In genomic region chr9:61371755-61372509, GRCm38 (mm10) we compare ENCODE assay signal across 8 mouse cellular contexts. TPM values are rescaled to one million over a fixed set of nuclear protein-coding genes. Genes with fewer than 3 reads are reported as not detected.
DNase-seq lines count a peak whose midpoint lies in the region; ATAC-seq and TF ChIP-seq lines count a peak whose summit lies in the region.

TSS of gene Tle3 (plus strand) at chr9:61372366.

- no peak for TF ChIP-seq CTCF in bone marrow macrophage, adult 2 months (IDR thresholded peaks at IDR 0.05; ENCODE audit: low read depth, low read length)
- TF ChIP-seq CTCF in embryonic fibroblast, embryonic 13.5 days (IDR thresholded peaks at IDR 0.05; ENCODE audit: borderline replicate concordance, insufficient read depth, low read length): peak; percentile 45; the same call in 1 of the 2 replicates

- under 1% methylated on average over 35 of the region's 35 CpGs for WGBS in kidney, embryonic 14.5 days
- under 1% methylated on average over 35 of the region's 35 CpGs for WGBS in limb, embryonic 15.5 days

- H3K9me3 ChIP-seq in kidney, embryonic 14.5 days (ENCODE audit: control insufficient read depth, low read length): no peaks in the 10 kb centered on the region
- H3K9me3 ChIP-seq in limb, embryonic 15.5 days: no peaks in the 10 kb centered on the region

- peak; percentile 98 for DNase-seq in A20 (ENCODE audit: low read depth, low spot score)
- peak; percentile 98 for DNase-seq in heart, adult 9 months (ENCODE audit: low spot score in 2 of 2)
- DNase-seq in monocyte, adult 2 months (ENCODE audit: low read depth in 1 of 2, low spot score in 2 of 2): peak; percentile 94 to 96
- DNase-seq in spleen, postnatal 36 days (ENCODE audit: low spot score in 2 of 2): peak; percentile 98

- H3K4me3 ChIP-seq in bone marrow macrophage, adult 2 months (ENCODE audit: insufficient read depth, low read length): peak within 1 kb of the TSS; percentile 80
- H3K4me3 ChIP-seq in embryonic fibroblast, embryonic 13.5 days (ENCODE audit: insufficient read depth, low read length): peak within 1 kb of the TSS; percentile 71
- peak within 1 kb of the TSS; percentile 96 for H3K4me3 ChIP-seq in kidney, embryonic 14.5 days (ENCODE audit: low read length)
- H3K4me3 ChIP-seq in limb, embryonic 15.5 days: peak within 1 kb of the TSS; percentile 89

- H3K36me3 ChIP-seq in kidney, embryonic 14.5 days (ENCODE audit: control insufficient read depth, insufficient read depth, low read length): peaks cover 7% of the 10 kb centered on the region; the same call in 1 of the 2 replicates
- H3K36me3 ChIP-seq in limb, embryonic 15.5 days: peaks cover 7% of the 10 kb centered on the region; the same call in 1 of the 2 replicates

- H3K27ac ChIP-seq in bone marrow macrophage, adult 2 months (ENCODE audit: insufficient read depth, low read depth, low read length): peak within 1 kb of the TSS; percentile 86
- peak within 1 kb of the TSS; percentile 81 for H3K27ac ChIP-seq in embryonic fibroblast, embryonic 13.5 days (ENCODE audit: insufficient read depth, low read length)
- peak within 1 kb of the TSS; percentile 98 for H3K27ac ChIP-seq in kidney, embryonic 14.5 days (ENCODE audit: low read depth, low read length)
- peak within 1 kb of the TSS; percentile 96 for H3K27ac ChIP-seq in limb, embryonic 15.5 days

- H3K4me1 ChIP-seq in bone marrow macrophage, adult 2 months (ENCODE audit: control insufficient read depth, insufficient read depth, low read length): peaks cover 39% of the 10 kb centered on the region
- H3K4me1 ChIP-seq in embryonic fibroblast, embryonic 13.5 days (ENCODE audit: control insufficient read depth, insufficient read depth, low read length): peaks cover 9% of the 10 kb centered on the region
- peaks cover 59% of the 10 kb centered on the region for H3K4me1 ChIP-seq in kidney, embryonic 14.5 days (ENCODE audit: control insufficient read depth, insufficient read depth, low read length)
- peaks cover 60% of the 10 kb centered on the region for H3K4me1 ChIP-seq in limb, embryonic 15.5 days

- ATAC-seq in kidney, embryonic 14.5 days (ENCODE audit: low FRiP score, low TSS enrichment): peak; percentile 72
- peak; percentile 72 for ATAC-seq in limb, embryonic 15.5 days (ENCODE audit: insufficient number of reproducible peaks, low FRiP score, low TSS enrichment, low read depth)

- no peaks in the 10 kb centered on the region for H3K27me3 ChIP-seq in kidney, embryonic 14.5 days (ENCODE audit: control insufficient read depth, insufficient read depth, low read length)
- no peaks in the 10 kb centered on the region; the same call in 1 of the 2 replicates for H3K27me3 ChIP-seq in limb, embryonic 15.5 days

- peak within 1 kb of the TSS; percentile 96 for H3K9ac ChIP-seq in kidney, embryonic 14.5 days (ENCODE audit: low read depth, low read length)
- H3K9ac ChIP-seq in limb, embryonic 15.5 days: peak within 1 kb of the TSS; percentile 98

- peak within 1 kb of the TSS; percentile 95 for H3K4me2 ChIP-seq in kidney, embryonic 14.5 days (replicated peaks; ENCODE audit: low read depth, low read length)
- peak within 1 kb of the TSS; percentile 92 for H3K4me2 ChIP-seq in limb, embryonic 15.5 days

- TF ChIP-seq POLR2A in bone marrow macrophage, adult 2 months (IDR thresholded peaks at IDR 0.05; ENCODE audit: borderline replicate concordance, low read depth, low read length): no peak
- peak; percentile 78 for TF ChIP-seq POLR2A in embryonic fibroblast, embryonic 13.5 days (IDR thresholded peaks at IDR 0.05; ENCODE audit: low read depth, low read length)

RNA-seq across cellular contexts. Expression of gene Tle3, which starts in this region (rescaled TPM):
- polyA plus RNA-seq in bone marrow macrophage, adult 2 months (2012; ENCODE audit: insufficient read depth, insufficient read length, missing spikeins): 39.3 and 41.6 TPM in 2 replicates
- 51.5 and 63.9 TPM in 2 replicates for polyA plus RNA-seq in embryonic fibroblast, embryonic 13.5 days (2011; ENCODE audit: insufficient read length, low read depth, missing spikeins)
- polyA plus RNA-seq in kidney, embryonic 14.5 days (2014; fragmentation: Nextera tagmentation; extraction: Ambion mirVana): 29.6 and 33.7 TPM in 2 replicates
- polyA plus RNA-seq in limb, embryonic 15.5 days (2015; fragmentation: Nextera tagmentation; extraction: Ambion mirVana): 38.0 and 42.9 TPM in 2 replicates

Comparison
In these comparisons a context has a peak if more than half of its experiments do, and no peak if none do; other contexts are left out.
1. Peak in every context shown above with its lines: DNase-seq, ATAC-seq, H3K4me3 ChIP-seq and H3K27ac ChIP-seq.